Mouse (Mus musculus) testis, postnatal 10 days (tissue): Measurements from ENCODE around the gene 9130023H24Rik.
A peak's percentile ranks its signal among the peaks of the same experiment; 100 is the strongest.

ENCODE experiments used
- DNase-seq: peaks from one replicate; pipeline ENCODE4 v3.0.0; 2021; ENCODE audit warnings: low spot score

9130023H24Rik gene

GRCm38 (mm10) chr7:128237927-128238778 lies at the start of gene 9130023H24Rik:
9130023H24Rik (minus strand) TSS chr7:128238031.
- DNase-seq: peak; percentile 100

DNA sequence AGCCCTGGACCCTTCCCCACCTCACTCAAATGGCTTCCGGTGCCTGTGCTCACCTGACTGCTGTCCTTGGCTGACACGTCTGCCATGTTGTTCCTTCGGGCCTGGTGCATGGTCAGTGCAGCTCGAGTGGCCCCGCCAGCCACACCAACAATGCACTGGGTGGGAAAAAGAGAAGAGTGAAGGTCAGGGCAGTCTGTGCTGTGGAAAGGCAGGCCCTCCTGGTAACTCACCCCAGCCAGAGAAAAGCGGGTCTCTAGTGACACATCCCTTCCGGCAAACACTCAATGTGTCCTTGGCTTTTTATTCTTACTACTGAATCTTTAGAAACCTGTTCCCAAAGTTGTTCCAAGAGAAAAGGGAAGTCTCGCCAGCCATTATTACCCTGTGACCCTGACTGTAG lies 47.2 kb upstream of the 9130023H24Rik start:
- peak; percentile 41 for DNase-seq

GRCm38 (mm10) chr7:128284047-128284446 lies 46.2 kb upstream of the 9130023H24Rik start:
- DNase-seq: no peak

- peak; percentile 27 for DNase-seq
Measured at GRCm38 (mm10) chr7:128282532-128283244, 44.9 kb upstream of the 9130023H24Rik start.

GRCm38 (mm10) chr7:128281765-128282164 lies 43.9 kb upstream of the 9130023H24Rik start:
- DNase-seq: no peak

GRCm38 (mm10) chr7:128279750-128280149 lies 41.9 kb upstream of the 9130023H24Rik start:
- DNase-seq: no peak

- no peak for DNase-seq
Measured at GRCm38 (mm10) chr7:128276051-128276450, 38.2 kb upstream of the 9130023H24Rik start.

DNA sequence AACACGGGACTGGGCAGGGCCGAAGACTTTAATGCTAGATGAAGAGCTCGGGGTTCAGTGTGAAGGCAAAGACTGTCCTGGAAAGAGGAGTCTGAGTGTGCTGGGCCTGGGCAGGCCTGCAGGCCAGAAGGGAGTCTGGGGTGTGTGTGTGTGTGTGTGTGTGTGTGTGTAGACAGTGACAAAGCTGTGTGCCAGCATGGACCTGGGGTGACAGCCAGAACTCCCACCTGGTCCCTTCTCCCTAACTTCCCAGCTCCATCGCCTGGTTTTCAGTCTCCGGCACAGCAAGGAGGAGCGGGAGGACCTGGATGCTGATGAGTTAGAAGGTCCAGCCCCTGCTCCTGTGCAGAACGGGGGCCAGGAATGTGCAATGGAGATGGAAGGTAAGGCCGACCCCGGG lies 33.7 kb upstream of the 9130023H24Rik start:
- no peak for DNase-seq

GRCm38 (mm10) chr7:128270431-128270850 lies 32.6 kb upstream of the 9130023H24Rik start:
- DNase-seq: no peak

- no peak for DNase-seq
Measured at GRCm38 (mm10) chr7:128267813-128268212, 30.0 kb upstream of the 9130023H24Rik start.

GRCm38 (mm10) chr7:128267391-128267790 lies 29.6 kb upstream of the 9130023H24Rik start:
- DNase-seq: no peak

- DNase-seq: no peak
Measured at GRCm38 (mm10) chr7:128266056-128266455, 28.2 kb upstream of the 9130023H24Rik start.

GRCm38 (mm10) chr7:128265411-128265810 lies 27.6 kb upstream of the 9130023H24Rik start, which contains the start of gene Slc5a2:
Slc5a2 (plus strand) TSS chr7:128265657.
- DNase-seq: no peak

DNA sequence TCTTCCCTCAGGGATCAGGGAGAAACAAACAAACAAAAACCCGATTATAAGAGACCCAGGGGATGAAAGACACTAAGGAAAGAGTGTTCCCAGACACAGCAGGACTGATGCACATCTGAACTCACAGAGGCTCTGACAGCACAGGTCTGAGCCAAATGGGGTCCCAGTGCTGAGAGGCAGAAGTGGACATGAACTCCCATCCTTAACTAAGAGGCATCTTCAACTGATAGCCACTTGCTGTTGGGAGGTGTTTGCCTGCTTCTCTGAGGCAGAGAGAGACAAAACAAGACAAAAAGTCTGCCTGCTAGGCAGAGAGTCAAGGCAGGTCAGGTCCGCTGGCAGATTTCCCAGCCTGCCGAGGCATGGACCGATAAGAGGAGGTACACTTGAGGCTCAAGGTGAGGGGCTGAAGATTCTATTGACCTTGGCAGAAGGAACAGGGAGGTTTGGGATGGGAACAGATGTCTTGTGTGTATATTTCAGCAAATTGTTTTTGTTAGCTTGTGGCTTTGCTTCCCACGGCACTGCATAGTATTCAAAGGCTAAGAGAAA lies 19.0 kb upstream of the 9130023H24Rik start:
- peak; percentile 78 for DNase-seq

DNA sequence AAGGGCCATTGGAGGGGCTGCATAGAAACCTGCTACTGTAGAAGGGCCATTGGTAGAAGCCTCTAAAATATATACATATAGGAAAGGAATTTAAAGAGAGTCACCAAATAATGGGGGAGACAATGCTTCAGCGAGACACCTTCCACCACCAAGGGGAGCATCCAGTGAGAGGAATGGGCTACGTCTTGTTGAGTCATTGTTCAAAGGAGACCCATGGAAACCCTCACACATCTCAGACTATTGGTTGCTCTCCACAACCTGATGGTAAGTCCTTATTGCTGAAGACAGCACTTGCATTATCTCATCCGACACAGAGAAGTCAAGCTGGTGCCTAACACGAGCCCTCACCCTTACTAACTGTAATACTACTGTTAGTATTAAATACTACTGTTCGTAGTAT lies 17.9 kb upstream of the 9130023H24Rik start:
- no peak for DNase-seq

DNA sequence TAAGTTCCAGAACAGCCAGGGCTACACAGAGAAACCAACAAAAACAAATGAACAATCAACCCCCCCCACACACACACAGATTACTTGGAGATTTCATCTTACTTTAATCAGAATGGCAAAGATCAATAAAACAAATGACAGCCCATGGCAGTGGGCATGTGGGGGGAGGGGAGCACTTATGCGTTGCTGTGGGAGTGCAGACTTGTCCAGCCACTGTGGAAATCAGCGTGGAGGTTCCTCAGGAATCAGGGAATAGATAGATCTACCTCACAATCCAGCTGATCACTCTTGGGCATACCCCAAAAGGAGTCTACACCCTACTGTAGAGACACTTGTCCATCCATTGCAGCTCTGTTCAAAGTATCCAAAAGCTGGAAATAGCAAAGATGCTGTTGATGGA lies 17.1 kb upstream of the 9130023H24Rik start:
- DNase-seq: no peak

DNA sequence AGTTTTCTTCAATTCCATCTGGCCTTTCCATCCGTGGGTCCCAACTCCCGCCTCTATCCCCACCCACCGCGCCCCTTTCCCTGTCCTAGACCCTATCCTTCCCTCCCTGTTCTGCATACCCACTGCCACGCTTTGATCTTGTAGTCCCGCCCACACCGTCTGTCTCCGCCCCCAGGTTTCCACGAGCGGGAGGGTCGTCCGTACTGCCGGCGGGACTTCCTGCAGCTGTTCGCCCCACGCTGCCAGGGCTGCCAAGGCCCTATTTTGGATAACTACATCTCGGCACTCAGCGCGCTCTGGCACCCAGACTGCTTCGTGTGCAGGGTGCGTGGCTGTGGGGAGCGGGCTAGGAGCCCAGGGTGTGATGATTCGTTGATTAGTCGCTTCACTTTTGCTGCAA lies 14.8 kb upstream of the 9130023H24Rik start:
- peak; percentile 70 for DNase-seq

DNA sequence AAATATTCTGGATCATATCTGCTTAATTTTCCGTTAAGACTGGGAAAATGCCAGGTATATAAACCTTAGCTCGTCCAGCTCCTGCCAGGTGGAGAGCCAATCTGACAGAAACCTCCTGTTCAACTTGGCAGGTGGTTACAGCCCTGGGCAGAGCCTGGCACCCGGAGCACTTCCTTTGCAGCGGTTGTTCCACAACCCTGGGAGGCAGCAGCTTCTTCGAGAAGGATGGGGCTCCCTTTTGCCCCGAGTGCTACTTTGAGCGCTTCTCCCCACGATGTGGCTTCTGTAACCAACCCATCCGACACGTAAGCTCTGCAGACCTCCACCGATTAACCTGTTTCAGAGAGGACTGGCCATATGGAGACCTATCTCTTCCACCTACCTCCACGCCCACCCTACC lies 14.1 kb upstream of the 9130023H24Rik start:
- peak; percentile 35 for DNase-seq

GRCm38 (mm10) chr7:128249998-128250397 lies 12.2 kb upstream of the 9130023H24Rik start:
- no peak for DNase-seq

DNA sequence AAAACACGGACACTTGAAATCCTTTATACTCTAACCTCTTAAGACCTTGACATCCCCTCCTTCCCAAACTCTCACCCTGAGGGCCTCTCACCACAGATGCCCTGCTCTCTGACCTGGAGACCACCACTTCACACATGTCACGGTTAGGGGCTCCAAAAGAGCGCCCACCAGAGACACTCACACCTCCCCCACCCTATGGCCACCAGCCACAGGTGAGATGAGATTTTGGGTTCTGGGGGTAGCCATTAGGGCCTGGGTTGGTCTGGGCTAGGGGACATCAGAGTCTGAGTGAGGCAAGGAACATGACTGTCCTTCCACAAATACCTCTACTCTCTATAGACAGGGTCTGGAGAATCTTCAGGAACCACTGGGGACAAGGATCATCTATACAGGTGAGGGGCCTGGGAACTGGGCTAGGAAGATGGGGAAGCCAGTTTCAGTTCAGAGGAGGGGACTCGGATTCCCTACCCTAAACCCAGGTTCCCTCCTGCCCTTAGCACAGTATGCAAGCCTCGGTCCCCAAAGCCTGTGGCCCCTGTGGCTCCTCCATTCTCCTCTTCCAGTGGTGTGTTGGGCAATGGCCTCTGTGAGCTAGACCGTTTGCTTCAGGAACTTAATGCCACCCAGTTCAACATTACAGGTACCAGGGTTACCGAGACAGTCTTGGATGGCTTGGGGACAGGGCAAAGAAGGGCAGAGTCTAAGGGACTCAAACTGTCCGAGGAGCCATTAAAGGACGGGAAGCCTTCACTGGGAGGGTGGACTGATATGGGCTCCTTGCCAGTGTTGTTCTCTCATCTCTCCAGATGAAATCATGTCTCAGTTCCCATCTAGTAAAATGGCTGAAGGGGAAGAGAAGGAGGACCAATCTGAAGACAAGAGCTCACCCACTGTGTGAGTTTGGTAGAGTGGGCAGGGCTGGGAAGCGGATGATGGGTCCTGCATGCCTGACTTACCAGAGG lies 10.5 kb upstream of the 9130023H24Rik start:
- no peak for DNase-seq

DNA sequence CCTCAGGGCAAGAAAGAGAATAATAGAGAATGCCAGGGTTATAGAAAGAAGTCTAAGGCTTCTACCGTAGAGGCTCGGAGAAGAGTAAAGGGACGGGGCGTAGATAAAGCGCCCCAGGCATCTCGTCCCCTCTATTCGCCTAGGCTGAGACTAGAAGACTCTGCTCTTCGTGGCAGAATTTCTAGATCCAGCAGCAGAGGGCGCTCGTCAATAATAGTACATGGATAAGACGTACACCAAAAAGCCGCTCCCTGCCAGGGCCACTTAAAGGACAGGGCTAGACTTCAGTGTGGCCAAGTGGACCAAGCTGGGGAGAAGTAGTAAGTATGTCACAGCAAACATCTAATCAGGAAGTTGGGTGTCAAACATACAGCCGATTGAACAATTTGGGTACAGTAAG lies 9.6 kb upstream of the 9130023H24Rik start:
- peak; percentile 93 for DNase-seq
